Mouse (Mus musculus): ENCODE results near the gene Gm28048.

Gene Gm28048

DNA sequence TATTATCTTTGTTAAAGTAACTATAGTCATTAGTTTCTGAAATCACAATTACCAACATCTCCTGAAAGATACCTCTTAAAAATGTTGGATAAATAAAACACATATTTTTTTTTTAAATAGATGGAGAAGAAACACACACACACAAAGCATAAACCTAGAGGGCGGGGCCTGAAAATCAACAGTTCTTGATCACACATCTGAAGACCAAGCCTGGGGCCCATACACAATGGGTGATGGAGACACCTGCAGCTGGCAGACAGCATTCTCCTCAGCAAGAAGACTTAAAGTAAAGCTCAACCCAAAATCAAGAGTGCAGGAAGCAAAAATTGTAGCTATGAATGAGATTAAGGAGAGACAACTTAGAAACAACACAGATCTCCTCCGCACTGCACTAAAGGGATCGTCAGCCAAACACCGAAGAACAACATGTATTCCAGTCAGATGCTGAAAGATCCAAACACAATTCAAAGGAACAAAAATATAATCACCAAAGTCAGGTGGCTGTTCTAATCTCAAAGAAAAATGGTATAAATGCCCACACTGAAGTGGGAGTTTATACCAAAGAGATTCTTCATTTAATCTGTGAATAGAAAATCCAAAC, 44.1 kb downstream of the Gm28048 start:
- peak; percentile 64 for DNase-seq

DNA sequence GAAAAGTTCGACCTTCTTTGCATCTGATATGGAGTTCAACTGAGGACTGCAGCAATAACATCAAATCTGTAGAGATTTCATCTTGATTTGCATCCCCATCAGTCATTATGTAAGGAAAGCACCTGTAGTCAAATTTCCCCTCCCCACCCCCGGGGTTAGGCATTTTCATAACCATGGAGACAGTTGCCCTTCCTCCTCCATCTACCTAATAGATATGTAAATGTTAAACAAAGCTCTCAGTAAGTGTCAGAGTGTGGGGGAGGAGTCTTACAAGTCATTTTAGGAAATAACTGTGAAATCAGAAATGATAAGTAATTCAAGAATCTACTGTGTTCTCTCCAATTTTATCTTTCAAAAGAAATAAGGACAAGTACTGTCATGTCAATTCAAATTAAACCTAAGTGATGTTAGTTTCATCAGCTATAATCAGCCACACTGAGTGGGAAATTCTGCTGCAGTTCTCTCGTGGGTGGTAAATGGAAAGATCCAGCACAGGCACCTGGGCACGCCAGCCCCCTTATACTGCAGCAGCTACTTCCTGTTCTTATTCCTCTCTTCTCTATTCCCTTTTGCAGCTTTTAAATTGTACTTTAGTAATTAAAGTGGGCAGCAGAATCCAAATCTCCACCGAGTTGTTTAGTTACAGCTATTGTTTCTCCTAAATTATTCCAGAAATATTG, 45.3 kb downstream of the Gm28048 start:
- DNase-seq: peak; percentile 47

DNA sequence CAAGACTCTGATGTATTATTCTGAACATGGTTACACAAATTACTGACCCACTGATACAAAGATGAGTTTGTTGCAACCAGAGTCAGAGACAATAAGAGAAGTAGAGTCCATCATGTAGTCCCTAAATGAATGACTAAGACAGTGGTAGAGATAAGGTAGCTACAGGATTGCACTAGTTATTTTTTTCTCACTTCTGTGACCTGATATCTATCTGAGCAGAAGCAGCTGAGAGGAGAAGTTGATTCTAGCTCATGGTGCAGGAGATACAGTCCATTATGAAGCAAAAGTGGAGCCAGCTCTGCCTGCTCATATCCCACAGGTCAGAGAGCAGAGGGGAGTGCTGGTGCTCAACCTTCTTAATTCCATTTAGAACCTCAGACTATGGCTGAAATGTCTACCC, 49.7 kb downstream of the Gm28048 start:
- DNase-seq: no peak

DNA sequence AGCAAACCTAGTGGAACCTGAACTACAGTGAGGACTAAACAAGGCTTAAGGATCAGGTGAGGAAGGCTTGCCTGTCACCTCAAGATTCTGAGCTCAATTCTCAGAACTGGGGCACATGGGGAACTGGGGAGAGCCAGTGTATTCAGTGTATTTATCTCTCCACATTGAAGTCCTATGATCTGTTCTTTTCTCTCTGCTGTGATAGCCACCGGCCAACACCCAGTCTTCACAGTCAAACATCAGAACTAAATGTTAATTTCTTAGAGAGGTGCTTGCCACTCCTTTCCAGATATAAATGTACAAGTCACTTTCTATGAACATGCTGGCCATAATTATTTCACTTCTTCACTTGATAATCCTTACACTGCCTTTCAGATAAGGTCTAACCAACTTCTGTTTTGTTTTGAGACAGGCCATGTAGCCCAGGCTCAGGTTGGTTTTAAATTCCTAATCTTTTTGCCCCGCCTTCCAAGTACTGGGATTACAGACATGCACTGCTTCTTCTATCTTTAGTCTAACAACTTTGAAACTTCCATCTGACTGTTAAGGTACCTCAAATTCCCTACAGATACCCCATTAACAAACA, 50.5 kb downstream of the Gm28048 start:
- DNase-seq: no peak

DNA sequence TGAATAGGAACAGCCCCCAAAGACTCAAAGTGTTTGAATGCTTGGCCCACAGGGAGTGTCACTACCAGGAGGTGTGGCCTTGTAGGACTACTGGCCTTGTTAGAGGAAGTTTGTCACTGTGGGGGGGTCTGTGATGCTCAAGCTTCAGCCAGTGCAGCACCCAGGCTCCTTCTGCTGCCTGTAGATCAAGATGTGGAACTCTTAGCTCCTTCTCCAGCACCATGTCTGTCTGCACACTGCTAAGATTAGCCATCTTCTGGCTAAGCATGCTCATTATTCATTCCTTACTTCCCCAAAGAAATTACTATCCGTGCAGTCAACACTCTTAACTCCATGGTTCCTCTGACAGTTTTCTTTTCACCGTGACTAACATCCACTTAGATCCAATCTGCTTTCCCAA, 51.8 kb downstream of the Gm28048 start:
- DNase-seq: no peak

DNA sequence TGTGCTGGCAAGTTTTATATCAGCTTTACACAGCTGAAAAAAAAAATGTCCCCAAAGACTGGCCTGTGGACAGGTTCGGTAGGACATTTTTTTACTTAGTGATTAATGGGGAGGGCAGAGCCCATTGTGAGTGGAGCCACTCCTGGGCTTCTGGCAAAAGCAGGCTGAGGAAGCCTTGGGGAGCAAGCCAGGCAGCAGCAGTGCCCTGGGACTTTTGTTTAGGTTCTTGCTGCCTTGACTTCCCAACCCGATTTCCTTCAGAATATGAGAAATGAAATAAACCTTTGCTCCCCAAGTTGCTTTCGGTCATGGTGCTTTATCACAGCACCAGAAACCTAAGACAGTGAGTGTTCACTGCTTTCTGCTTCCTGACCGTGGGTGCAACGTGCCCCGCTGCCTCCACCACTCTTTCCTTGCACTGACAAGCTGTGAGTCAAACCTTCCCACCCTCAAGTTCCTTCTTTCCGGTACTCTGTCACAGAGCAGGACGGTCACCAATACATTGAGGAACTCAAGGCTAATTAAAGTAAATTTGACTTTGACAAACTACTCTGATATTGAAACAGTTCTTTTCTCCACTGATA, 53.2 kb downstream of the Gm28048 start:
- peak; percentile 28 for DNase-seq

DNA sequence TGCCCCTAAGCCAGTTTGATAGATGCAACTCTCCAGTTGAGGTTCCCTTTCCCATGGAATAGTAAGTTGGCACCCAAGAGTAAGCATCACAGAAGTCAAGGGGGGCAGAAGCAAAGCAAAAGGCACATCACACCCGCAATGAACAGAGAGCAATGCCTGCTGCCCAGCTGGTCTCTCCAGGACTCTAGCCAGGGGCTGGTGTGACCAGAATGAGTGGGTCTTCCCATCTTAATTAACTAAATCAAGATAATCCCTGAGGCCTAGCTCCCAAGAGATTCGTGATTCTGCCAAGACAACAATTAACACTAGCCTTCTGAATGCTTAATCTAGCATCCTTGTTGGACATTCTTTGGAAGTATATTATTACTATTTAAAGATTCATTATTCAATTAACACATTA, 58.3 kb downstream of the Gm28048 start:
- no peak for DNase-seq

- no peak for DNase-seq
Measured at GRCm38 (mm10) chr11:22922546-22922945, 59.3 kb downstream of the Gm28048 start.

DNA sequence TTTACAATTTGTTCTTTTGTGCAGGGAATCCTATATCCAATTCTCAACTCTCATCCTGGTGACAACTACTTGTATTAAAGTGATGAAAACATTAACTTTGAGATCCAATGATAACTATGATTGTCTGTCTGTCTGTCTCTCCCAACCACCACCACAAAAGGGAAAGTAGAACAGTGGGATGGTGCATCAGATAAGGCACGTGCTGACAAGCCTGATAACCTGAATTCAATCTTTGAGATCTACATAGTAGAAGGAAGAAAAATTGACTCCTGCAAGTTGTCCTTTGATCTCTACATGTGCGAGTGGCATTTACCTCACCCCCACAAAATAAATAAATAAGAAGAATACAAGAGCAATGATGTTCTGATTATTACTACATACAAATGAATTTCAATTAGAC, 62.6 kb downstream of the Gm28048 start:
- DNase-seq: no peak

- no peak for DNase-seq
Measured at GRCm38 (mm10) chr11:22917786-22918185, 64.1 kb downstream of the Gm28048 start.

GRCm38 (mm10) chr11:22913744-22914143, 68.1 kb downstream of the Gm28048 start:
- DNase-seq: no peak

- DNase-seq: no peak
Measured at GRCm38 (mm10) chr11:22911831-22912230, 70.1 kb downstream of the Gm28048 start.

DNA sequence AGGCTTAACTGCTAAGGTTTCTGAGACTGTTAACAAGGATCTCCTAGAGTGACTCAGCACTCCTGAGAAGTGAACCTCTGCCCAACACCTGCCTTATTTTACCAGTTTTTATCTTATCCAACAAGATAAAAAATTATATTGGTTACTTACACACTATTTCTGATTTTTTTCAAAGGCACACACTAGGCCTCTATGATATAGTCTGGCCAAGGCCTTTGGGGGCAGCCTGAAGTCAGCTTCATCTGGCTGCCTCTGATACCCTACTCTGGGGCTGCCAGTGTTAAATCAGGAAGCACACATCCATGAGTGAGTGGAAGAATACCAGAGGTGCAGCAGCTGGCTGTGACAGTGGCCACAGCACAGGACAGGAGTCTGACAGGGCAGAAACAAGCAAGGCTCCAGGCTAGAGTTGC, 75.4 kb downstream of the Gm28048 start:
- DNase-seq: no peak

DNA sequence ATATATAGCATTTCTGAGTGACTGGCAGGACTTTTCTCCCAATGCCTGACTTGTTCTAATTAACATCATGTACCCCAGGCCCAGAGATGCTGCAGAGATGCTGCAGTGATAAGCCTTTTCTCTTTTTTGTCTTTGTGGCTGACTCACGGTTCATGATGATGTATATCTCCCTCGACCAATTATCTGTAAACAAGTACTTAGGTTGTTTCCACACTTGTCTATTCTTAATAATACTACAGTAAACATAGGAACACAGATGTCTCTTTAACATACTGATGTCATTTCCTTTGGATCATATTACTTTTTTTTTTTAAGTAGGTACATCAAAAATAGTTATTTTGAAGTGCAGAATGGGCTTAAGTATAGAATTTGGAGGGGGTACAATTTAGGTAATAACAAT, 79.0 kb downstream of the Gm28048 start:
- DNase-seq: no peak

- DNase-seq: no peak
Measured at GRCm38 (mm10) chr11:22900041-22900440, 81.8 kb downstream of the Gm28048 start.

- DNase-seq: no peak
Measured at GRCm38 (mm10) chr11:22897642-22898041, 84.2 kb downstream of the Gm28048 start.

DNA sequence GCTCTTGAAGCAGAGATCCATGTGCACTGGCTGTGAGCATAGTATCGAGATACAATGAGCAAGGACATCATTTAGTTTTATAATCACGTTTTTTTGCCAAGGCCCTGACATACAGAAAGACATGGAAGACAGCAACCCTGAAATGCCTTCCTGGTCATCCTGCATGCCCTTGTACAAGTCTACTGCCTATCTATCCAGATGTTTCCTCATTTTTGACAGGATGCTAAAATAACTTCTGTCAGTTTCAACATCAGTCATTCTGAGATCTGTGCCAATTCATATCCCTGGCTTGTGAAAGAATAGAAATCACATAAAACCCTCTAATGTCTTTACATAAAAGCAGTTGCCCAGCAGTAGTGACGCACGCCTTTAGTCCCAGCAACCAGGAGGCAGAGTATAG, 84.8 kb downstream of the Gm28048 start:
- no peak for DNase-seq

DNA sequence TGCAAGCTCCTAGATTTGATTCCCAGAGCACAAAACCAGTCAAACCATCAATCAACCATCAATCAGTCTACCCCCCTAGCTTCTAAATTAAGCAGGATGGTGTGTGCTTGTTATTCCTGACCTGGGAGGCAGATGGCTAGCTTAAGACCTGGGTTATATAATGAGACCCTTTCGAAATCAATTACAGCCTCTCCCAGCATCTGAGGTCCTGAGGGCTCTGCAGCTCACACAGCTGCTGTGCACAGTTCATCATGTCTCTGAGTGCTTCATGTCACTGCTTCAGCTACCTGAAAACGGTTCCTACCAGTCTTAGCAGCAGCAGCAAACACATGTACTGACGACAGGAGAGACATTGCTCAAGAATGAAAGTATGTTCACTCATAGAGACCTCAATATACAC, 88.8 kb downstream of the Gm28048 start:
- DNase-seq: no peak

DNA sequence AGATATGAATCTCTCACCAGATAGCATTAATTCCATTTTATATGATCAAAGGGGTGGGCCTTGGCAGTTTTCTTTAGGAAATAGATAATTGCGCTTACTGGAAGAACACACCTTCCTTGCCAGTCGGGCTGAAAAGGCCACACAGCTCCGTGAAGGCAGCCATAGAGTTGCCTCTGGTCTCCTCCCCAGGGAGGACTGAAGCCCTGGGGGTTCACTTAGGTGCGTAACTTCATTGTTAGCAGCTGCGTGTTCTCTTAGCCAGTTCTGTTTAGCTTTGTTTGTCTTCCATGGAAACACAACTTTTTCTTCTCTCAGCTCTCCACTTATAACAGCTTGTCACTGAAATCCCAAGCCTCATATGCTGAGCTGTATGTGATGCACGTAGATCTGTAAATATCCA, 89.4 kb downstream of the Gm28048 start:
- no peak for DNase-seq

DNA sequence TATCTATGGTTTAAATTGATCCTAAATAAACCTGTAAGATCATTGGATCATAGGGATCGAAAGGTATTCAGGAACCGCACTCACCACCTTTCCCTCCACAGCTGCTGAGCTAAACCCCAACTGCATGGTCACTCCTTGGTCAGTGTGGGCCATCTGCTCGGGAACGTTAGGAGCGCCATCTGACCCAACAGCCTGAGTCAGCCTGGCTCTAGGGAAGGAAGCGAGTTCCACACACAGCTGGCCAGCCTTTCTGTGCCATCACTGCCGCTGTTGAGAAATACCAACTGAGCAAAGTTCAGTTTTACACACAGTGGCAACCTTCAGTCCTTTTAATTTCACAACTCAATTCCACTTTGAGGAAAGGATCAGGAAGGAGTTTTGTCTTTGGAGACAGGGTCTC, 90.0 kb downstream of the Gm28048 start:
- DNase-seq: no peak

DNA sequence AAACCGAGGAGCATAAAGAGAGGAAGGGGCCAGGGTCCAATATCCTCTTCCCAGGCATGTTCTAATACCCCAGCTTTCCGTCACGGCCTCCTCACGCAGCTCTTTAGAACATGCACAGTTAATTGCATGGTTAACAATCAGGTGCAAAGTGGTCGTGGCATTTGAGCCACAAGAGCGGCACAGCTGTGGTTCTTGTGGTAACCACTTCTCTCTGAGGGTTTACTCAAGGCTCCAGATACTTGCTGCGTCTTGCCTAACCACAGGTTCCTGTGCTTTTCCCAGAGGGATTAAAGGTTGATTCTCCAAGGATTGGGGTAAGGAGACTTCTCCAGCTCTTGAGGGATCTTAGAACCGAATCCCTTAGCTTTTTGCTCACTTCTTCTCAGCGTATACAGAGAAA, 90.6 kb downstream of the Gm28048 start:
- no peak for DNase-seq

GRCm38 (mm10) chr11:22889224-22889623, 92.7 kb downstream of the Gm28048 start:
- no peak for DNase-seq

DNA sequence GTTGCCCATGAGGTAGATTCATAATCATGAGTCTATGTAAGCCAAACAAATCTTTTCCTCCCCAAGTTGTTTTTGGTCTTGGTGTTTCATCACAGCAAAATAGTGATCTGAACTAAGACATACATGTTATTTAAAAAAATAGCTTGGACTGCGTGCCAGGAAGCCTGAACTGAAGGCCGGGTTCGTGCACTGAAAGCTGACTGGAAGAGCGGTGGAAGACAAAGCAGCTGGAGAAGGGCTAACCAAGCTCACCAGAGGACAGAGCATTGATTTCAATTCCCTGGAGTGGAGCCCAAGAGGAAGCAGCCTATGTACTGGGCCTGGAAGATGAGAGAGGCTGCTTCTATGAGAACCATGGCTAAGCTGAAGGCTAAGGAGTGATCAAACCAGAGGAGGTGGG, 94.9 kb downstream of the Gm28048 start:
- no peak for DNase-seq

- no peak for DNase-seq
Measured at GRCm38 (mm10) chr11:22885350-22885749, 96.5 kb downstream of the Gm28048 start.

All from thymus, postnatal 25 days (tissue).